Mouse (Mus musculus) neural tube, embryonic 12.5 days (tissue): Measurements from ENCODE around the gene Gstcd. TPM values are rescaled to one million over a fixed set of nuclear protein-coding genes. Genes with fewer than 3 reads are reported as not detected.

Experiments used
- ATAC-seq: fragments of 200-750 bp; cut with Nextera tagmentation; 2 replicates; pipeline ENCODE4 v1.8.0; 2017; ENCODE audit warnings: low read depth, mild to moderate bottlenecking, moderate TSS enrichment, moderate library complexity; ENCODE audit not compliant: low FRiP score
- H3K27ac ChIP-seq: fragments of 300-500 bp; sonication (generic); 2 replicates; pipeline ENCODE4 v1.5.1; 2016
- H3K27me3 ChIP-seq: fragments of 300-500 bp; sonication (generic); replicated peaks from 2 replicates; pipeline ENCODE4 v1.6.1; 2016; ENCODE audit warnings: mild to moderate bottlenecking
- H3K36me3 ChIP-seq: fragments of 300-500 bp; sonication (generic); 2 replicates; pipeline ENCODE4 v1.6.1; 2016; ENCODE audit warnings: mild to moderate bottlenecking
- H3K4me1 ChIP-seq: fragments of 300-500 bp; sonication (generic); 2 replicates; pipeline ENCODE4 v1.6.1; 2016
- H3K4me2 ChIP-seq: fragments of 300-500 bp; sonication (generic); replicated peaks from 2 replicates; pipeline ENCODE4 v1.6.1; 2016; ENCODE audit warnings: mild to moderate bottlenecking
- H3K4me3 ChIP-seq: fragments of 300-500 bp; sonication (generic); 2 replicates; pipeline ENCODE4 v1.5.1; 2016
- H3K9ac ChIP-seq: fragments of 300-500 bp; sonication (generic); 2 replicates; pipeline ENCODE4 v1.6.1; 2016; ENCODE audit warnings: mild to moderate bottlenecking
- H3K9me3 ChIP-seq: fragments of 300-500 bp; sonication (generic); 2 replicates; pipeline ENCODE4 v1.6.1; 2016; ENCODE audit warnings: mild to moderate bottlenecking
- WGBS: fragments of 180-500 bp; shearing (Covaris S2); methylation state at CpG from one replicate; pipeline ENCODE4 v1.1.7; 2016; 5-methylcytosine and 5-hydroxymethylcytosine counted together
- polyA plus RNA-seq: library from polyadenylated mRNA; unstranded; fragments of >200 nt; fragmentation: Nextera tagmentation; extraction: Ambion mirVana; gene quantifications from 2 replicates; pipeline ENCODE4 v1.2.1, GENCODE M21; 2016

Gstcd gene
- 4.9 and 7.4 TPM in 2 replicates for polyA plus RNA-seq

DNA sequence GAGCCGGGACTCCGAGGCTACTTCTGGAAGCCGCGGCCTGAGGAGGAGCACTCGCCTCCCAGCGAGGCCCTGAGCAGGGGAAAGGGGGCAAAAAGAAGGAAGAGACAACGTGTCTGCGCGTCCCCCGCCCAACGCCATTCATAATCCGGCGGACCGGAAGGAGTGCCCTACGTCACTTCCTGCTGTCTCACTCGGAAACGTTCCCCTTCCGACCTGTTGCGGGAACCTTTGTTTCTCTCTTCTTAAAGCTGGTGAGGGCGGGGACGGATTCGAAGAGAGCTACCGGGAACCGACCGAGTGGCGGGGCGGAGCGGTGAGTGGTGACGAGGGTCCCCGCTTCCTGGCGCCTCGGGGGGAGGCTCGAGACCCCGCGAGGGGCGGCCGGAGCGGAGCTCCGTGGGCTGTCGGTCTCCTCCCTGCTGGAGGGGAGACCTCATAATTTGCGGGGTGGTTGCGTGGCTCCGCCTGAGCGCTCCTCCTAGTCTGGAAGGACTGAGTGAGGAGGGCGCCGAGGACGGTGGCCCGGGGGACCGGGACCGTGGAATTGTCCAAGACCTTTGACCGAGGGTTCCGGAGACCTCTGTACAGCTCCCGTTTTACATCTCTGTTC is at the start of gene Gstcd, which contains the start of gene Ints12:
Gstcd (minus strand) TSS at position 370 of the 610 bp plus-strand sequence.
Ints12 (plus strand) TSS at position 177 of the 610 bp plus-strand sequence.
- peaks cover 22% of the 10 kb centered on the region for H3K4me1 ChIP-seq
- WGBS = under 1% methylated on average over 53 of the region's 53 CpGs
- H3K4me2 ChIP-seq = peak within 1 kb of the TSS; percentile 69
- H3K36me3 ChIP-seq = no peaks in the 10 kb centered on the region
- no peaks in the 10 kb centered on the region for H3K9me3 ChIP-seq
- peak; percentile 96 for ATAC-seq
- H3K4me3 ChIP-seq = peak within 1 kb of the TSS; percentile 82
- H3K9ac ChIP-seq = peak within 1 kb of the TSS; percentile 95
- H3K27me3 ChIP-seq = no peaks in the 10 kb centered on the region
- H3K27ac ChIP-seq = peak within 1 kb of the TSS; percentile 96

- H3K36me3 ChIP-seq = no peaks in the 10 kb centered on the region
- no peak overlapping the region for H3K4me2 ChIP-seq
- no peaks in the 10 kb centered on the region for H3K27me3 ChIP-seq
- 75% methylated on average over 8 of the region's 8 CpGs for WGBS
- no peaks in the 10 kb centered on the region for H3K4me1 ChIP-seq
- ATAC-seq = no peak
- no peaks in the 10 kb centered on the region for H3K9me3 ChIP-seq
- no peak overlapping the region for H3K9ac ChIP-seq
- no peak overlapping the region for H3K4me3 ChIP-seq
- H3K27ac ChIP-seq = no peak overlapping the region
Observed at GRCm38 (mm10) chr3:133132611-133133010, 40.8 kb upstream of the Gstcd start.

DNA sequence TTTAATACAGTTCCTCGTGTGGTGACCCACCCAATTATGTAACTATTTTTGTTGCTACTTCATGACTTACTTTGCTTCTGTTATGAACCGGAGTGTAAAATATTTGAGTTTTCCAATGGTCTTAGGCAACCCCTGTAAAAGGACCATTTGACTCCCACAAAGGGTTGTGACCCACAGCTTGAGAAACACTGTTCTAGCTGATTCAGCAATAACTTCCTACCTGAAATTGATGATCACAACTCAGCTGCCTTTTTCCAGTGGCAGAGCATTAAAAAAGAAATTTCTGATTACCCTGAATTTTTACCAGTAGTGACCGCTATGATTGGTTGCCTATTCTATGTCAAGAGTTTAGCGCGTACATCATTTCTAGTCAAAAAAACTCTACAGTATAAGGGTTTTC is 39.5 kb upstream of the Gstcd start:
- Histone ChIP-seq H3K4me2 (no peak overlapping the region), H3K4me1 (no peaks in the 10 kb centered on the region), H3K36me3 (no peaks in the 10 kb centered on the region), H3K4me3 (no peak overlapping the region), H3K9ac (no peak overlapping the region), H3K27me3 (no peaks in the 10 kb centered on the region), H3K27ac (no peak overlapping the region), H3K9me3 (no peaks in the 10 kb centered on the region)
- no peak for ATAC-seq
- WGBS = 94% methylated on average over 5 of the region's 5 CpGs

DNA sequence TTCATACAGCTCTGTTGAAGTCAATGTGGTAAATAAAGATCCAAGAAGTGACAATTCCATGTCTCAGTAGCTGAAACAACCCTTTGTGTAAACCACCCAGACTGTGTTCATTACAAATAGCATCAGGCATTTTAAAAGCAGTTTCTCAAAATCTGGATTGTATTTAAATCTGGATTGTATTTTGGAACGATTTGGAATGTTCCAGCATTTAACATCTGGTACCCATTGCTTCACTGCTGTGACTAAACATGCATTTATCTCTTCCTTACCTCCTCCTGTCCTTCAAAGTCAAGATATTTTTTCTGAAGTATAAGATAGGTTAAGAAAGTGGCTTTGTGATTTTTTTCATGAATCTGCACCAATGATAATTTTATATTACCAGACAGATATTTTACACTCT is 21.4 kb upstream of the Gstcd start:
- H3K4me2 ChIP-seq = no peak overlapping the region
- whole genome bisulfite sequencing = 52% methylated on average over 1 of the region's 1 CpGs
- no peak overlapping the region for H3K27ac ChIP-seq
- H3K4me1 ChIP-seq = no peaks in the 10 kb centered on the region
- peaks cover 16% of the 10 kb centered on the region for H3K36me3 ChIP-seq
- H3K27me3 ChIP-seq = no peaks in the 10 kb centered on the region
- no peaks in the 10 kb centered on the region for H3K9me3 ChIP-seq
- no peak overlapping the region for H3K9ac ChIP-seq
- no peak for ATAC-seq
- H3K4me3 ChIP-seq = no peak overlapping the region

DNA sequence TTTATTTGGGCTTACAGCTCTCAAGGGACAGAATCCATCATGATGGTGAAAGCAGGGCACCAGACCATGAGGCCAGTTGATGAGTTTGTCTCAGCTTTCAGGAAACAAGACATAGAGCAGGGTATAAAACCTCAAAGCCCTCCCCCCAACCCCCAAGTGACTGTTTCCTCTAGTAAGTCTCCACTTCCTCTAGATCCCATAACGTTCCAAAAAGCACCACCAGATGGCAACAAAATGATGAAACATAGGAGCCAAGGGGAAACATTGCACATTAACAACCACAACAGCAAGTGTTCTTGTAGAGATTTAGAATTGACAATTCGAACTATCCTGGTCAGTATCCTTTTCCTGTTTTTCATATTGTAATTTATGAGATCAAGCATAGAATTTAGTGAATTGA is 19.9 kb upstream of the Gstcd start:
- Histone ChIP-seq H3K4me1 (no peaks in the 10 kb centered on the region), H3K9ac (no peak overlapping the region), H3K27ac (no peak overlapping the region), H3K4me3 (no peak overlapping the region), H3K9me3 (no peaks in the 10 kb centered on the region), H3K4me2 (no peak overlapping the region), H3K27me3 (no peaks in the 10 kb centered on the region), H3K36me3 (peaks cover 27% of the 10 kb centered on the region)
- no peak for ATAC-seq
- 40% methylated on average over 2 of the region's 2 CpGs for WGBS

DNA sequence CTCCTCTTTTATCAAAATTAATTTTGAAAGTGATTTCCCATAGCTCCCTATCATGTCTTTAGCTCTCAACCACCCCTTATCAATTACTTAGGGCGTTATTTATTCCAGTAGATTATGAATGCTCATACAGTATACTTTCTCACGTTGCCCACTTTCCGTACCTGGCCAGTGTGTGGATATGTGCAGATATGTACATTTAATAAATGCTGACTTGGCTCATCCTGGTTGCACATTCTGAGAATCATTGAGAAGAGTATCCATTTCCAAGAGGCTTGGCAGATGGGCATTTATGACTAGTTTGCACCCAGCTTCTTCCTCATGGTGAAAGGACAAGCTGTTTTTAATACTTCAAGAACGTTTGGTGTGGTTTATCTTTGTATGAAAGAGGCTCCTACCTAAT is 18.0 kb upstream of the Gstcd start:
- Histone ChIP-seq H3K9ac (no peak overlapping the region), H3K9me3 (no peaks in the 10 kb centered on the region), H3K36me3 (peaks cover 37% of the 10 kb centered on the region), H3K4me1 (no peaks in the 10 kb centered on the region), H3K27me3 (no peaks in the 10 kb centered on the region), H3K4me3 (no peak overlapping the region), H3K4me2 (no peak overlapping the region), H3K27ac (no peak overlapping the region)
- WGBS = 92% methylated on average over 4 of the region's 4 CpGs
- no peak for ATAC-seq

DNA sequence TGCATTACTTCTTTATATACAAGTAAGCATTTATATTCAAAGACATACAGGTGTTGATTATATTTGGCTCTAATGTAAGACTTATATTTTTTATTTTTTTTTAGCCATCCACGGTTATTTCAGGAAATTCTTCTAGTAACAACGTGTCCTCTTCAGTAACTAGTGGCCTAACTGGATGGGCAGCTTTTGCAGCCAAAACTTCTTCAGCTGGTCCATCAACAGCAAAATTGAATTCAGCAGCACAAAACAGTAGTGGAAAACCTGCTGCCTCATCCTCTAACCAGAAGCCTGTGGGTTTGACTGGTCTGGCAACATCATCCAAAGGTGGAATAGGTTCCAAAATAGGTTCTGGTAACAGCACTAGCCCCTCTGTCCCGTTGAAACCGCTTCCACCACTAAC is 16.9 kb upstream of the Gstcd start:
- Histone ChIP-seq H3K36me3 (peaks cover 45% of the 10 kb centered on the region), H3K4me3 (no peak overlapping the region), H3K9me3 (no peaks in the 10 kb centered on the region), H3K4me1 (no peaks in the 10 kb centered on the region), H3K27me3 (no peaks in the 10 kb centered on the region), H3K27ac (no peak overlapping the region), H3K4me2 (no peak overlapping the region), H3K9ac (no peak overlapping the region)
- 95% methylated on average over 4 of the region's 4 CpGs for WGBS
- no peak for ATAC-seq

- Histone ChIP-seq H3K9ac (no peak overlapping the region), H3K4me2 (no peak overlapping the region), H3K4me3 (no peak overlapping the region), H3K4me1 (no peaks in the 10 kb centered on the region), H3K27me3 (no peaks in the 10 kb centered on the region), H3K36me3 (peaks cover 55% of the 10 kb centered on the region), H3K27ac (no peak overlapping the region), H3K9me3 (no peaks in the 10 kb centered on the region)
- no peak for ATAC-seq
- 92% methylated on average over 3 of the region's 3 CpGs for WGBS
Observed at GRCm38 (mm10) chr3:133104436-133104835, 12.6 kb upstream of the Gstcd start.

DNA sequence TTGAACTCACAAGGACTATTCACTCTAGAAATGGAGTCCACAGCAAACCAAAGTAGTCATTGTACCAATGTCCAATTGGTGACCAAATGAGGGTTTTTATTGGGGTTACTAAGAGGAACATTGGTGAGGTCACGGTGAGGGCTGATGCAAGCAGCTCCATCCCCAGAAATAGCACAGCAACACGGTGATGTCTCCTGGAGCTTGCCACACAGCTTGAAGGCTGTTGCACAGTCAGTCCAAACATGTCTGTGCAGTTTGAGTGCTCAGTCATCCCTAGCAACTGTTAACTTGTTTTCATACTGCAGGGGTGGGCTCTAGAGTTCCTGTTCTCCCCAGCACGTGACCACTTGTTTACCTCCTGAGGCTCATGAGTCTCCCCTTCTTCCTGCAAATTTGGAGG is 11.9 kb upstream of the Gstcd start:
- peaks cover 55% of the 10 kb centered on the region for H3K36me3 ChIP-seq
- 92% methylated on average over 3 of the region's 3 CpGs for WGBS

DNA sequence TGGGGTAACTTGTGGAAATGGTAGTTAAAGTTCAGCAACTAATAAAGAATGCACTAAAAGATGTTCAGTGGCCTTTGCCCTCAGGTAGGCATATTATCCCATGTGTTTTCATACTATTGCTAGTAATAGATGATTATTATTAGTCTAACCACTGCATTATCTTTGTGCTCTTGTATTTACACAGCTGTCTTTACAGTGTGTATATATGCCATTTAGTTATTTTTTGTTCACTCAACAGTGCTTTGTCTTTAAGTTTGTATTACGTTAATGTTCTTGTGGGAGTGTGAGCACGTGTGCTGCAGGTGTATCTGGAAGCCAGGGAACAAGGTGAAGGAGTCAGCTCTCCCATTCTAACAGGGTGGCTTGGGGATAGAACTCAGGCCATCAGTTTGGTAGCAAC is 7.1 kb upstream of the Gstcd start:
- Histone ChIP-seq H3K4me1 (0 out of 2 replicates have a peak, but pooled peaks cover 5% of the 10 kb centered on the region), H3K27me3 (no peaks in the 10 kb centered on the region), H3K9me3 (no peaks in the 10 kb centered on the region), H3K36me3 (peaks cover 34% of the 10 kb centered on the region), H3K4me3 (no peak overlapping the region), H3K9ac (no peak overlapping the region), H3K4me2 (no peak overlapping the region), H3K27ac (no peak overlapping the region)
- ATAC-seq = no peak
- 93% methylated on average over 2 of the region's 2 CpGs for WGBS

More for the DNA sequence above, 11.9 kb upstream of the Gstcd start:
- no peak for ATAC-seq
- Histone ChIP-seq H3K4me1 (no peaks in the 10 kb centered on the region), H3K4me3 (no peak overlapping the region), H3K9me3 (no peaks in the 10 kb centered on the region), H3K27me3 (no peaks in the 10 kb centered on the region), H3K4me2 (no peak overlapping the region), H3K9ac (no peak overlapping the region), H3K27ac (no peak overlapping the region)

GRCm38 (mm10) chr3:133098336-133098735 is 6.5 kb upstream of the Gstcd start:
- no peak for ATAC-seq
- no peaks in the 10 kb centered on the region for H3K9me3 ChIP-seq
- 95% methylated on average over 4 of the region's 4 CpGs for WGBS
- 0 out of 2 replicates have a peak, but pooled peaks cover 5% of the 10 kb centered on the region for H3K4me1 ChIP-seq
- H3K9ac ChIP-seq = no peak overlapping the region
- H3K27ac ChIP-seq = no peak overlapping the region
- H3K36me3 ChIP-seq = peaks cover 30% of the 10 kb centered on the region
- H3K4me2 ChIP-seq = no peak overlapping the region
- H3K4me3 ChIP-seq = no peak overlapping the region
- no peaks in the 10 kb centered on the region for H3K27me3 ChIP-seq

DNA sequence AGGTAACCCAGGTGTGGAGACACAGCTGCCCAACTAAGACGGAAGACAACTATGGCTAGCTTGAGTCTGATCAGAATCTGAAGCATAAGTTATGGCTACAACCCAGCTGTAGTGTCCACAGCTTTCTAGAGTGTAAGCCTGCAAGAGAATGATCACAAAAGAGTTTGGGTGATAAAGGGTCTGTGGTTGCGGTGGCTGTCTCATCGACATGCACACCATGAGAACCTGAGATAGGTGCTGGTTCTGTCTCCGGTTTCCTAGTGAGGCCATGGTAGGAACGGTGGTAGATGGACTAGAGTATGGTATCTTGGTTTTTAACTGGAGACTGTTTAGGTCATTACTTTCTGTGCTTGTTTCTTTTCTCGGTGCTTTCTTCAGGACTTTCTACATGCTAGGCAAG is 6.1 kb upstream of the Gstcd start:
- peaks cover 30% of the 10 kb centered on the region for H3K36me3 ChIP-seq

GRCm38 (mm10) chr3:133094305-133094704 is 2.5 kb upstream of the Gstcd start:
- H3K4me2 ChIP-seq = no peak overlapping the region
- H3K9me3 ChIP-seq = no peaks in the 10 kb centered on the region
- no peaks in the 10 kb centered on the region for H3K27me3 ChIP-seq
- no peak overlapping the region for H3K27ac ChIP-seq
- ATAC-seq = no peak
- peaks cover 17% of the 10 kb centered on the region for H3K4me1 ChIP-seq
- H3K9ac ChIP-seq = no peak overlapping the region
- peaks cover 14% of the 10 kb centered on the region for H3K36me3 ChIP-seq
- 59% methylated on average over 1 of the region's 1 CpGs for WGBS
- no peak overlapping the region for H3K4me3 ChIP-seq

More for the DNA sequence above, 6.1 kb upstream of the Gstcd start:
- no peaks in the 10 kb centered on the region for H3K27me3 ChIP-seq
- no peaks in the 10 kb centered on the region for H3K9me3 ChIP-seq
- H3K4me1 ChIP-seq = peaks cover 8% of the 10 kb centered on the region; the same call in 1 of the 2 replicates
- H3K9ac ChIP-seq = no peak overlapping the region
- H3K27ac ChIP-seq = no peak overlapping the region
- no peak for ATAC-seq
- no peak overlapping the region for H3K4me3 ChIP-seq
- 98% methylated on average over 6 of the region's 6 CpGs for WGBS
- H3K4me2 ChIP-seq = no peak overlapping the region
